Mouse (Mus musculus) forelimb bud, embryonic 11.5 days (tissue): ENCODE measurements around the gene Pxmp2.

Experiments used
- DNase-seq: peaks from one replicate; pipeline ENCODE4 v3.0.0-alpha.2; 2012; ENCODE audit warnings: low read depth, low spot score

The Pxmp2 gene

GRCm38 (mm10) chr5:110230780-110231461, 55.1 kb downstream of the Pxmp2 start, which contains the start of gene Ankle2:
TSS of gene Ankle2 (plus strand) at chr5:110231004.
- peak; percentile 93 for DNase-seq

GRCm38 (mm10) chr5:110230401-110230779, 55.6 kb downstream of the Pxmp2 start:
- DNase-seq = no peak

- DNase-seq = no peak
Observed at GRCm38 (mm10) chr5:110227336-110227883, 58.6 kb downstream of the Pxmp2 start.

GRCm38 (mm10) chr5:110225056-110225455, 60.9 kb downstream of the Pxmp2 start:
- DNase-seq = no peak
